Mouse (Mus musculus) kidney, adult 2 months (tissue): ENCODE measurements at regions not wholly inside any gene's neighbourhood (a gene's known extent, or its start where the extent isn't known, plus 50 kb on each side); places are given as distances from the start of the nearest gene placed in this dataset.

Experiments
- DNase-seq: peaks from one replicate; pipeline ENCODE4 v3.0.0; 2021
- H3K27ac ChIP-seq: fragments of 200-500 bp; 2 replicates; pipeline ENCODE4 v1.5.1; 2012; ENCODE audit warnings: low read depth, low read length, control low read depth, inconsistent platforms; ENCODE audit not compliant: insufficient read depth
- H3K27me3 ChIP-seq: fragments of 200-500 bp; replicated peaks from 2 replicates; pipeline ENCODE4 v1.6.1; 2012; ENCODE audit warnings: mild to moderate bottlenecking, moderate library complexity, low read length, inconsistent platforms; ENCODE audit not compliant: control insufficient read depth, insufficient read depth
- H3K36me3 ChIP-seq: fragments of 200-500 bp; 2 replicates; pipeline ENCODE4 v1.6.1; 2012; ENCODE audit warnings: mild to moderate bottlenecking, moderate library complexity, low read length, inconsistent platforms; ENCODE audit not compliant: control insufficient read depth, insufficient read depth
- H3K4me1 ChIP-seq: fragments of 200-500 bp; 2 replicates; pipeline ENCODE4 v1.6.1; 2011; ENCODE audit warnings: low read length; ENCODE audit not compliant: control insufficient read depth, insufficient read depth
- H3K4me3 ChIP-seq: fragments of 200-500 bp; 2 replicates; pipeline ENCODE4 v1.5.1; 2011; ENCODE audit warnings: mild to moderate bottlenecking, low read depth, low read length, control low read depth; ENCODE audit not compliant: insufficient read depth
- CTCF ChIP-seq: fragments of 200-500 bp; conservative IDR thresholded peaks from 2 replicates; pipeline ENCODE4 v1.5.1; 2011; ENCODE audit warnings: low read depth, mild to moderate bottlenecking, control low read depth, low read length, moderate library complexity, mixed read lengths; ENCODE audit not compliant: insufficient read depth, insufficient read length
- POLR2A ChIP-seq: fragments of 200-500 bp; IDR thresholded peaks from one replicate; pipeline ENCODE4 v1.6.1; 2011; ENCODE audit warnings: low read depth, low read length, control low read depth
- WGBS: fragments of 180-500 bp; shearing (Covaris S2); methylation state at CpG from one replicate; pipeline ENCODE4 v1.1.7; 2018; 5-methylcytosine and 5-hydroxymethylcytosine counted together

DNA sequence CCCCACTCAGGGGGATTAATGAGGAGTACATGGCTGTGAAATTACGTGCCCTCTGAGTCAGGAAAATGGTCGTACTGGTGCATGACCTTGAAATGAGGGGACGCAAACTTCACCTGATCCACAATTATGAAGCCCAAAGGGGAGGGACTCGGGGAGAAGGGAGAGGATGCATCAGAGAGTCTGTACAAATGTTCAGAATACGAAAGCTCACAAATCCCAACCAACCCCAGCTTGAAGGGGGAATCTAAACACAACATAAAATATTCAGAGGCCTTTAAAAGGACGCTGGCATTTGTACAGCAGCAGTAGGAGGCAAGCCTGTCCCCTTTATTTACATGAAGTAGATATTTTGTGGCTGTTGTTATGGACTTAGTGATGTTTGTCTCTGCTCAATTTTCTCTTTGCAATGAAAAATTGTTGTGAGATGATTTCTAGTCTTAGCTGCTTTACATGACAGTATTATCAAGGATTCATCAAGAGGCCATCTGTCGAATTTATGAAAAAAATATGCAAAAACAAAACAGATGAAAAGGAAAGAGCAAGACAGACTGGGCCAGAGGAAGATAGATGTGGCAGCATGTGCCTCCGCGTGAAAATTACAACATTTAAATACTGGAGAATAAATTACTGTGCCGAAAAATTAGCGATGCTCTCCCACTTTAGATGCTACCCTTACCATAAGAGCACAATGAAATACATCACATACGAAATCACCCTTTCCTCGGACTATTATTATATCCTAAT, 695.3 kb downstream of the 1700064H15Rik start:
- DNase-seq: no peak
- Histone ChIP-seq H3K4me1 (no peaks in the 10 kb centered on the region), H3K4me3 (no peak overlapping the region), H3K36me3 (no peaks in the 10 kb centered on the region), H3K27ac (no peak overlapping the region), H3K27me3 (no peaks in the 10 kb centered on the region)
- WGBS: 61% methylated on average over 13 of the region's 13 CpGs
- no peak for TF ChIP-seq POLR2A
- no peak for TF ChIP-seq CTCF

DNA sequence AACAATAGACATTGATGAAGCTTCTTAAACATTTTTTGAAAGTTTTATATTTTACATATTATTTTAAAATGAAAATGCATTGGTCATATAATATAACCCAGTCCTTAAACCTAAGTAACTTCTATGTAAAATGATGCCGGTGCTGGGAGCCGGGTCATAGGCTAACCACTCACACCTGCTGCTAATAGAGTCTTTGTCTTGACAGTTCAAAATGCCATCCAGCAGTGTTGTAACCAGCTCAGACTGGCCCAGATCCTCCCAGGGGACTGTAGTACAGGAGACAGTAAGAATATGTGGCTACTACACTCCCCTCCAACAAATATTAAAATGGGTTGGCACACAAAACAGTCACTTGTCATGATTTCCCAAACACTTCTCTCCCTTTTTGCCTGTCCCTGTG, 693.6 kb downstream of the 1700064H15Rik start:
- no peaks in the 10 kb centered on the region for H3K36me3 ChIP-seq
- H3K27me3 ChIP-seq: no peaks in the 10 kb centered on the region
- DNase-seq: no peak
- no peak overlapping the region for H3K27ac ChIP-seq
- H3K4me1 ChIP-seq: no peaks in the 10 kb centered on the region
- no peak overlapping the region for H3K4me3 ChIP-seq
- TF ChIP-seq POLR2A (no peak), CTCF (no peak)
- 85% methylated on average over 2 of the region's 2 CpGs for WGBS

DNA sequence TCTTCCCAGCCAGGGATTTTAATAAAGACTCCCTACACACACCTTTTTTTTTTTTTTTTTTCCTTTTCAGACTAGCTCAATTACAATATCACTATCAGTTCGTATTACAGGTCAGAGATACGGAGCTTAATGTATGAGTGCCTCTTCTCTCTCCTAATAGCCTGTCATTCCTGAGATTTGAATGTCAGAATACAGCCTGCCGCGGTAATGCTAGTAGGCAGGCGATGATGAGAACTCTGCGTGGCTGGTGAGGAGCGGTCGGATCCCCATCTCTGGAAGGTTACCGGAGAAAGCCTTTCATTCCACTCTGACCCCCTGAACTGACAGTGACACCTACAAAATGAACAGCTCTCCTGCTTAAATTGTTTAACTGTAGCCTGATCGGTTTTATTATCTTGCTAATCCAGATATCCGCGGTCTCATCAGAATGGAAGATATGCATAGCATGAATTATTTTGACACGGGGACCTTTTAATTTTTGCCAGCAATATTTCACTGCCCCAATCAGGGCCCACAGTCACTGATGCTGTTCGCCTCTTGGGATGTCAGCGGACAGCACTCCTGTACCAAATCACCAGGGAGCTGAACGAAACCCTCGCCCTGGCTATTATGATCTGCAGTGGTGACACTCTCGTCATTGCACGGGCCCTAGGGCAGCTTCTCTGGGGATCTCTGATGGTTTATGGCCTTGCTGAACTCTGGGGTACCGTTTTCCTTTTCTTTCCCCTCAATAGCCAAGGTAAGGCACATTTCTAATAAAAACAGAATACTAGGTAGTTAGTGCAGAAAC, 690.9 kb downstream of the 1700064H15Rik start:
- Histone ChIP-seq H3K4me1 (no peaks in the 10 kb centered on the region), H3K4me3 (no peak overlapping the region), H3K27ac (no peak overlapping the region), H3K27me3 (no peaks in the 10 kb centered on the region), H3K36me3 (no peaks in the 10 kb centered on the region)
- TF ChIP-seq POLR2A: no peak
- TF ChIP-seq CTCF: no peak
- WGBS: 59% methylated on average over 20 of the region's 20 CpGs
- DNase-seq: no peak

DNA sequence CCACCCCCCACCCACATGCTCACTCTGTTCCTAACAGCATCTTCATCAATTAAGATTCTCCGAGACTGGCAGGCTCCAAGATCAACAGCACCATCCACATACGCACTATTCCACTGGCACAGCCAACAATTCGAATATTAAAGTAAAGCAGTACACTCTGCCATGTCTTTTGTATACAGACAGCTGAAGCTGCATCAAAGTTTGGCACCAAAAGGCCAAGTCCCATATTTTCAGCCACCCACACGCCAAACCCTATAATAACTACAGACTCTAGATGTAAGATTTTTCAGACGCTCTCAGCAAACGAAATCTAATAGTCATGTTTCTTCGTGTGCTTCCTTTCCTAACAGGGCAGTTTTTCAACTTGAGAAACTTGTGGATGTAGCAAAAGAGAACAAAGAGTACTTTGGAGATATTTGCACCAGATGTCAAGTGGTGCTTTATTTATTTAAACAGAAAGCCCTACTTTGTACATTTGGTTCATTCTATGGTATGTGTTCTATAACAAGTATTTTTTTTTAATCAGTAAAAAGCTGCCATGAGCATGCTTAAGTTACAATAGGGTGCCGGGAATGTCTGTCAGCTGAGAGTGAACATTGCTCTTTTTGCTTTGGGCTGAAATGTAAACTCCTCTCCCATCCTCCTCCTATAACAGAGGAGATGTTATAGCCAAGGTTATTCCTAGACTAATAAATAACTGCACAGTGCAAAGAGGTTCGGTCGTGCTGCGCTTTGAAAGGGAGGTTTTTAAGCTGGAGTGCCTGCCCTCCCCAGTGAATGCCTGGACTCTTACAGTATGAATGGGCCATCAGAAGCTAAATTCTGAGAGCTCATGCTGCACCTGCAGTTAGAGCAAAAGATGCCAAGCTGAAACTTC, 686.9 kb downstream of the 1700064H15Rik start:
- DNase-seq: no peak
- H3K36me3 ChIP-seq: no peaks in the 10 kb centered on the region
- TF ChIP-seq CTCF: no peak
- TF ChIP-seq POLR2A: no peak
- no peak overlapping the region for H3K27ac ChIP-seq
- H3K4me3 ChIP-seq: no peak overlapping the region
- H3K4me1 ChIP-seq: no peaks in the 10 kb centered on the region
- H3K27me3 ChIP-seq: no peaks in the 10 kb centered on the region
- WGBS: 54% methylated on average over 11 of the region's 11 CpGs

DNA sequence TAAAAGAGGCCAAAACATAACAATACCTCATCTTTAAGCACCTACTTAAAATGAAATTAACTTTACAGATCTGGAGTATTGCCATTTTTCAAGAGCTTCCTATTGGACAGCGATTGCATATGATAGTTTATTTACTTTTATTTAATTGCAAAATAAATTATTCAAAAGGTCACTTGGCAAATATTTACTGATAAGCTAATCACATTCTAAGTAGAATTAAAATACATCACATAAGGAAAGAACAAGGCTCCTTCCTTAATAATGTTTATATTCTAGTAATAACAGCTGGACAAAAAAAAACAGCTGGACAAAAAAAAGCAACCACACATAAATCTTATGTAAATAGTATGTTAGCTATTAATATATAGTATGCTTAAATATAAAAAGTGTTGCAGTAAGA, 668.1 kb downstream of the 1700064H15Rik start:
- H3K36me3 ChIP-seq: no peaks in the 10 kb centered on the region
- H3K27ac ChIP-seq: no peak overlapping the region
- TF ChIP-seq POLR2A (no peak), CTCF (no peak)
- H3K27me3 ChIP-seq: no peaks in the 10 kb centered on the region
- DNase-seq: no peak
- H3K4me3 ChIP-seq: no peak overlapping the region
- H3K4me1 ChIP-seq: no peaks in the 10 kb centered on the region
- WGBS: 69% methylated on average over 1 of the region's 1 CpGs

DNA sequence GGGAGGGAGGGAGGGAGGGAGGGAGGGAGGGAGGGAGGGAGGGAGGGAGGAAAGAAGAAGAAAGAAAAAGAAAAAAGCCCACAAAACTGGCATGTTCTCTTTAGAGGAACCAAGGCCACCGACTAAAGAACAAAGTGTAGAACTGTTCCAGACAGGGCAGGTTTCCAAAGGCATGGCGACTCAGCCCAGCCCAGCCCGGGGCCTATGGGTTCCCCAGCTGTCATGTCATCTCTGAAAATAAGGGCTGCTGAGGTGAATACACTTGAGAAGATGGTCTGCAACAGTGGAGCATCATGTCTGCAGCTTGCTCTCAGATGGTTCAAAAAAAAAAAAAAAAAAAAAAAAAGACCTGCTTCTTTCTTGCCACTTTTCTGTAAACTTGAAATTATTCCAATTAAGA, 639.8 kb downstream of the 1700064H15Rik start:
- TF ChIP-seq CTCF: no peak
- no peak for TF ChIP-seq POLR2A
- Histone ChIP-seq H3K27ac (peak overlapping the region; percentile 68; the same call in 1 of the 2 replicates), H3K36me3 (no peaks in the 10 kb centered on the region), H3K4me1 (no peaks in the 10 kb centered on the region), H3K4me3 (no peak overlapping the region), H3K27me3 (no peaks in the 10 kb centered on the region)
- 57% methylated on average over 3 of the region's 3 CpGs for WGBS
- peak; percentile 26 for DNase-seq
